Mouse (Mus musculus): Measurements from ENCODE around the gene Hmgb3. TPM values are rescaled to one million over a fixed set of nuclear protein-coding genes. Genes with fewer than 3 reads are reported as not detected.
A peak's percentile ranks its signal among the peaks of the same experiment; 100 is the strongest.

Hmgb3 gene
- total RNA-seq, 2 experiments from 2014 or later, result 17.9 to 20.4 TPM

DNA sequence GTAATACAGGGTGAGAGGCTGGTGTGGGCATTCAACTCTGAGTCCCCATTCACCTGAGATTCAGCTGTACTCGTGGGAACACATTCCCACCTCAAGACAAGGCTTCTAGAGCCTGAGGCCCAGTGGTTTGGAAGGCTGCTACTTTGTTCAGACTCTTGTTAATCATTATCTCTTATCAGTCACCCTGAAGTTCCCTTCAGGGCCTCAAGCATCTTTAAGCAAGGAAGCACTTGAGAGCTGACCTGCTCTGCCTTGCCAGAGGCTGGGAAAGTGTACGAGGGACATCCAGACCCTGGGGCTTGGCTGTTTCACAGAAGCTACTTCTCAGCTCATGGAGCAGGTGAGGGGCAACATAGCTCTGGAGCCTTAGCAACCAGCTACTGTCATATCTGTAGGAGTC is 19.8 kb downstream of the Hmgb3 start:
- no peak for DNase-seq (ENCODE audit: extremely low spot score in 1 of 2, low spot score in 1 of 2)

DNA sequence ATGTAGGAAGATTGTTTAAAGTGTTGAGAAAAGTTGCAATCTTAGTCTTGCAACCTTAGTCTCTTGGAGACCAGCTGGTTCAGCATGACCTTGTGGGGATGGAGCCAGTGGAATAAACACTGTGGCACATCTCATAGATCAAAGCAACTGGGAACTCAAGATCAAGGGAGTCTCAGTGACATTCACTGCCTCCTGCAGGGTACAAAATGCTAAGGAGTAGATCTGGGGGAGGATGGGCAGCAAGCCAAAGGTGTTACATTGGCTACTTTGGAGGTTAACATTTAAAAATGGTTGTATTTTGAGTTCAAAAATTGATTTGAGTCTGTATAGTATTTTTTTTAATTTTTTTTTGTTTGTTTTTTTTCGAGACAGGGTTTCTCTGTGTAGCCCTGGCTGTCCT is 33.5 kb downstream of the Hmgb3 start:
- DNase-seq (ENCODE audit: extremely low spot score in 1 of 2, low spot score in 1 of 2), result no peak

DNA sequence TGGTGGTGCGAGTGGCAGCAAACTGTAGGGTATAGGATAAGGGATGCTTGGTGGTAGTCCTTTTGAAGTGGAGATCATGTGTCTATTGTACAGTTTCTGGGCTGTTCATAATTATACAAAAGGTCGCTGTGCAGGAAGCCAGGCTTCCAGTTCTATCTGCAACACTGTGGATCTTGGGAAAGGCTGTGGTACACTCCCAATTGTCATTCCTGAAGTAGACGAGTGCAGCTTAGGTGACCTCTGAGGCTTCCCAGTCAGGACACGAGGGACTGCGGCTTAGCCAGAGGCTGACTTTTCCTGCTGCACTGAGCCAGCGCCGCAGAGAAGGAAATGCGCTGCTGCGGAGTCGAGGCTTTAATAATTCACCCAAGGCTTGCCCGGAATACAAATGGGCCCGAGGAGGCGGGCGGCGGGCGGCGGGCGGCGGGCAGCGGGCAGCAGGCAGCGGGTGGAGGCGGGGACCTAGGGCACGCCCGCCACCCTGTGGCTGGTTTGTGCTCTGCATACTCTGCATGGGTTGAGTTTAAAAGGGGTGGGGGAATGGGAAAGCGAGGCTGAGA is 45.4 kb downstream of the Hmgb3 start:
- peak in 1 of 2 experiments; percentile 44 for DNase-seq (ENCODE audit: extremely low spot score in 1 of 2, low spot score in 1 of 2)

Small RNA genes within 50 kb of the gene (microRNA-seq; reads per million reads assigned to microRNA genes)
- 0 reads per million in 2 experiments for gene Gm23945

Other genes starting within 250 kb of the Hmgb3 start
- gene Mtmr1, start 191.2 kb upstream of the Hmgb3 start, total RNA-seq (2021), result 10 to 100 TPM; 50.1 to 53.9 TPM
- 10 to 100 TPM; 49.1 to 50.4 TPM for gene Cd99l2, start 63.1 kb upstream of the Hmgb3 start, total RNA-seq (2021)
- not detected for gene Gpr50, start 107.7 kb downstream of the Hmgb3 start, total RNA-seq (2021)